ENCODE assay signal across 7 mouse cellular contexts in the genomic region with DNA sequence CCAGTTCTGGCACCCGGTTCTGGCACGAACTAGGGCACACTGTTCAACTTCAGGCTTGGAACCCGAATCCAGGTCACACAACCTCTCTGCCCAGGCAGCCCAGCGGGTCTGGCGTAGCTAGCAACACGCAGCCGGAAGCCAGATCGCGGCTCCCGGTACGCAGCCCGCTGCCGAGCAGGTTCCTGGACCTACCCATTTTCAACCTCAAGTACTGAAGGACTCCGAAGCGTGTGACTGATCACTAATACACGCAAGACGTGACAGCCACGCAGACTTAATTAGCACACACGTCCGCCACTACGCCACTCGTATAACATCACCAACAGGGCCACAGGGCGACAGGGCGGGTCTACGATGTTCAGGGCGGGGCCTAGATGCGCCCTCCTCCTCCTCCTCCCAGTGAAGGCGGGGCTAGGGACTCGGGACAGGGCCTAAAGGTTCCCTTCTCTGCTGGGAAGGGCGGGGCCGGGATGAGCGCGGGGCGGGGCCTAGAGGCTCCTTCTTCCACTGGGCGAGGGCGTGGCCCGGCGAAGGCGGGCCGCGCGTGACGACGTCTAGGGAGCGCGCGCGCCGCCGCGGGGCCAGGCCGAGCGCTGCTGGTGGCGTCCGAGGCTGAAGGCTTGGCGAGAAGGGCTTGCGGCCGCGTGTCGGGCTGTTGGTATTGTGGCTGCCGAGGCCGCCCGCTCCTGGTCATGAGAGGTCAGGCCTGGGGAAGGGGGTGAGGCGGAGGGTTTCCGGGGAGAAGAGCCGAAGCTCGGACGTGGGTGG. TPM values are rescaled to one million over a fixed set of nuclear protein-coding genes. Genes with fewer than 3 reads are reported as not detected.
DNase-seq lines count a peak whose midpoint lies in the region; ATAC-seq lines count a peak whose summit lies in the region.

A gene (plus strand): TSS at position 557 of the 768 bp plus-strand sequence.

- H3K27ac ChIP-seq in intestine, embryonic 15.5 days, result peak within 1 kb of the TSS; percentile 93
- peak within 1 kb of the TSS; percentile 87 for H3K27ac ChIP-seq in midbrain, embryonic 10.5 days (replicated peaks)

- H3K36me3 ChIP-seq in intestine, embryonic 15.5 days, result no peaks in the 10 kb centered on the region
- peaks cover under 1% of the 10 kb centered on the region; the same call in 1 of the 2 replicates for H3K36me3 ChIP-seq in midbrain, embryonic 10.5 days

- H3K9me3 ChIP-seq in intestine, embryonic 15.5 days, result no peaks in the 10 kb centered on the region
- H3K9me3 ChIP-seq in midbrain, embryonic 10.5 days (replicated peaks), result no peaks in the 10 kb centered on the region

- peak; percentile 100 for DNase-seq in adrenal gland, adult 2 months
- peak; percentile 98 for DNase-seq in embryo, embryonic 11.5 days (ENCODE audit: low read depth, low spot score)
- peak; percentile 97 to 99 for DNase-seq in gastrocnemius, postnatal 36 days
- peak; percentile 96 to 99 for DNase-seq in left cerebral cortex, postnatal 25 days (ENCODE audit: low spot score in 2 of 2)
- DNase-seq in midbrain, embryonic 10.5 days (ENCODE audit: low spot score), result peak; percentile 99
- peak; percentile 96 for DNase-seq in right cerebral cortex, postnatal 4 days

- H3K9ac ChIP-seq in intestine, embryonic 15.5 days, result peak within 1 kb of the TSS; percentile 76

- H3K4me1 ChIP-seq in intestine, embryonic 15.5 days (replicated peaks), result peaks cover 8% of the 10 kb centered on the region; the same call in 1 of the 2 replicates
- H3K4me1 ChIP-seq in midbrain, embryonic 10.5 days, result peaks cover 12% of the 10 kb centered on the region

- peak; percentile 99 for ATAC-seq in intestine, embryonic 15.5 days

- H3K4me3 ChIP-seq in intestine, embryonic 15.5 days (replicated peaks), result peak within 1 kb of the TSS; percentile 68
- peak within 1 kb of the TSS; percentile 65 for H3K4me3 ChIP-seq in midbrain, embryonic 10.5 days

- no peaks in the 10 kb centered on the region for H3K27me3 ChIP-seq in intestine, embryonic 15.5 days (replicated peaks)
- peaks cover 9% of the 10 kb centered on the region; the same call in 1 of the 2 replicates for H3K27me3 ChIP-seq in midbrain, embryonic 10.5 days (ENCODE audit: low read depth, poor library complexity, severe bottlenecking)

- under 1% methylated on average over 68 of the region's 68 CpGs for WGBS in intestine, embryonic 15.5 days
- under 1% methylated on average over 68 of the region's 68 CpGs for WGBS in midbrain, embryonic 10.5 days

- intact Hi-C loops in gastrocnemius, postnatal 36 days (cut with DNase I), result no loop called here
- intact Hi-C loops in left cerebral cortex, postnatal 25 days (cut with DNase I), result loop anchor here (5.0 kb wide), 1 partner anchor 127 kb away; a partner anchor contains a TSS

- peak within 1 kb of the TSS; percentile 83 for H3K4me2 ChIP-seq in intestine, embryonic 15.5 days (replicated peaks)

RNA-seq across cellular contexts. Expression of the gene that starts here (rescaled TPM):
- 10 to 100 TPM; 32.2 to 48.3 TPM for total RNA-seq in adrenal gland, adult 2 months (2021)
- polyA plus RNA-seq in adrenal gland, adult 2 months (2012; rRNA removed), result 1.8 and 2.6 TPM in 2 replicates
- total RNA-seq in gastrocnemius, postnatal 36 days (2021), result 10 to 100 TPM; 39.5 to 42.6 TPM
- 56.3 and 61.3 TPM in 2 replicates for polyA plus RNA-seq in intestine, embryonic 15.5 days (2015; fragmentation: Nextera tagmentation; extraction: Ambion mirVana)
- 10 to 100 TPM; 29.4 to 31.4 TPM for total RNA-seq in left cerebral cortex, postnatal 25 days (2021)
- polyA plus RNA-seq in midbrain, embryonic 10.5 days (2016; fragmentation: Nextera tagmentation; extraction: Ambion mirVana), result 23.4 and 23.7 TPM in 2 replicates

Comparison
In these comparisons a context has a peak if more than half of its experiments do, and no peak if none do; other contexts are left out.
1. Peak in every context shown above with its lines: DNase-seq, ATAC-seq, H3K4me3 ChIP-seq and H3K27ac ChIP-seq.